Mouse (Mus musculus): ENCODE measurements at regions not wholly inside any gene's neighbourhood (a gene's known extent, or its start where the extent isn't known, plus 50 kb on each side); places are given as distances from the start of the nearest gene placed in this dataset.

- TF ChIP-seq CTCF (IDR thresholded peaks at IDR 0.05; ENCODE audit: borderline replicate concordance, control insufficient read depth, extremely low read depth, insufficient read depth, low read length, poor library complexity) (no peak), POLR2A (IDR thresholded peaks at IDR 0.05; ENCODE audit: control insufficient read depth, extremely low read depth, insufficient read depth, low read length, poor library complexity) (no peak)
- 43% methylated on average over 5 of the region's 5 CpGs for WGBS
- H3K4me1 ChIP-seq (replicated peaks; ENCODE audit: control insufficient read depth, insufficient read depth, low read length): peaks cover 21% of the 10 kb centered on the region
- H3K27me3 ChIP-seq (ENCODE audit: control insufficient read depth, insufficient read depth, low read length): no peaks in the 10 kb centered on the region
- H3K27ac ChIP-seq (ENCODE audit: control insufficient read depth, insufficient read depth, low read length): 0 out of 2 replicates have a peak overlapping the region, but pooled peaks have one; percentile 22
- H3K36me3 ChIP-seq (ENCODE audit: control insufficient read depth, insufficient read depth, low read length): no peaks in the 10 kb centered on the region
- no peak overlapping the region for H3K4me3 ChIP-seq (ENCODE audit: control insufficient read depth, insufficient read depth, low read length)
- DNase-seq: no peak
Measured at GRCm38 (mm10) chr13:28781660-28782059, 171.9 kb downstream of the Sox4 start.

DNA sequence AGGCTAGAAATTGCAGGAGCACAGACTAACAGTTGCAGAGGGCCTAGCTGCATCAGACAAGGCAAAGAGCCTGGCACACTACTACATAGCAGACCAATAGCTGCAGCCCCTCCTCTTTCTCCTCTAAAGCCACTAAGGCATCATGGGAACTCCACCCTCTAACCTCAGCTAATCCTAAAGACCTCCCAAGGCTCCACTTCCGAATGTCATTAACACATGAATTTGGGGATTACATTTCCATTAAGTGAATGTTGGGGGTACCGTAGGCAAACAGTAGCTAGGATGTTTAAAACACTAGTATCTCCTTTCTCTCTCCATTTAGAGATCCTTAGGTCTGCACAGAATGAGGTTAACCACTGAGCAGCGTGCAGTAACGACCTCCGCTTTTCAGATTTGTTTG lies 173.1 kb downstream of the Sox4 start:
- no peak for DNase-seq
- WGBS: 55% methylated on average over 5 of the region's 5 CpGs
- Histone ChIP-seq H3K27me3 (ENCODE audit: control insufficient read depth, insufficient read depth, low read length) (no peaks in the 10 kb centered on the region), H3K36me3 (ENCODE audit: control insufficient read depth, insufficient read depth, low read length) (no peaks in the 10 kb centered on the region), H3K4me3 (ENCODE audit: control insufficient read depth, insufficient read depth, low read length) (no peak overlapping the region), H3K27ac (ENCODE audit: control insufficient read depth, insufficient read depth, low read length) (no peak overlapping the region), H3K4me1 (replicated peaks; ENCODE audit: control insufficient read depth, insufficient read depth, low read length) (peaks cover 24% of the 10 kb centered on the region)
- TF ChIP-seq CTCF (IDR thresholded peaks at IDR 0.05; ENCODE audit: borderline replicate concordance, control insufficient read depth, extremely low read depth, insufficient read depth, low read length, poor library complexity) (no peak), POLR2A (IDR thresholded peaks at IDR 0.05; ENCODE audit: control insufficient read depth, extremely low read depth, insufficient read depth, low read length, poor library complexity) (no peak)

- Histone ChIP-seq H3K27ac (ENCODE audit: control insufficient read depth, insufficient read depth, low read length) (no peak overlapping the region), H3K36me3 (ENCODE audit: control insufficient read depth, insufficient read depth, low read length) (no peaks in the 10 kb centered on the region), H3K4me3 (ENCODE audit: control insufficient read depth, insufficient read depth, low read length) (no peak overlapping the region), H3K4me1 (replicated peaks; ENCODE audit: control insufficient read depth, insufficient read depth, low read length) (peaks cover 31% of the 10 kb centered on the region), H3K27me3 (ENCODE audit: control insufficient read depth, insufficient read depth, low read length) (no peaks in the 10 kb centered on the region)
- WGBS: 85% methylated on average over 7 of the region's 7 CpGs
- TF ChIP-seq POLR2A (IDR thresholded peaks at IDR 0.05; ENCODE audit: control insufficient read depth, extremely low read depth, insufficient read depth, low read length, poor library complexity) (no peak), CTCF (IDR thresholded peaks at IDR 0.05; ENCODE audit: borderline replicate concordance, control insufficient read depth, extremely low read depth, insufficient read depth, low read length, poor library complexity) (no peak)
- no peak for DNase-seq
Measured at GRCm38 (mm10) chr13:28775142-28775815, 178.2 kb downstream of the Sox4 start.

DNA sequence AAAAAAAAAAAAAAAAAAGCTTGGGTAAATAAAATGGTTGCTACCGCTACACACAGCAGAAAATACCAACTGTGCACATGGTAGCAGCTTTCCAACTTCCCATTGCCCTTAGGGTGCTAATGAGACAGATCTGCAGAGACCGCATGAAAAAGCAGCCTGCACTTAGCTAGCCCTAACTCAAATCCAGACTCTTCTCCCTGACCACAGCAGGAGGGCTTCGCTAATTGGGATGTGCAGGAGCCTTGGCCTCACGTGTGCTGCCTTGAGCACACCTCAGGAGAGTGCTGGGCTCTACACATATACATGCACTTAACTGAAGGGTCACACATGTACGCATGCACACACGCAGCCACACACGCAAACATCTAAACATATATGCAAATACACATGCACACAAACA lies 178.9 kb downstream of the Sox4 start:
- Histone ChIP-seq H3K4me1 (replicated peaks; ENCODE audit: control insufficient read depth, insufficient read depth, low read length) (peaks cover 30% of the 10 kb centered on the region), H3K36me3 (ENCODE audit: control insufficient read depth, insufficient read depth, low read length) (no peaks in the 10 kb centered on the region), H3K4me3 (ENCODE audit: control insufficient read depth, insufficient read depth, low read length) (no peak overlapping the region), H3K27me3 (ENCODE audit: control insufficient read depth, insufficient read depth, low read length) (no peaks in the 10 kb centered on the region), H3K27ac (ENCODE audit: control insufficient read depth, insufficient read depth, low read length) (no peak overlapping the region)
- no peak for TF ChIP-seq POLR2A (IDR thresholded peaks at IDR 0.05; ENCODE audit: control insufficient read depth, extremely low read depth, insufficient read depth, low read length, poor library complexity)
- TF ChIP-seq CTCF (IDR thresholded peaks at IDR 0.05; ENCODE audit: borderline replicate concordance, control insufficient read depth, extremely low read depth, insufficient read depth, low read length, poor library complexity): no peak
- no peak for DNase-seq
- WGBS: 91% methylated on average over 7 of the region's 7 CpGs

- peaks cover 30% of the 10 kb centered on the region for H3K4me1 ChIP-seq (replicated peaks; ENCODE audit: control insufficient read depth, insufficient read depth, low read length)
- peak; percentile 25 for DNase-seq
- WGBS: 44% methylated on average over 2 of the region's 2 CpGs
- TF ChIP-seq POLR2A (IDR thresholded peaks at IDR 0.05; ENCODE audit: control insufficient read depth, extremely low read depth, insufficient read depth, low read length, poor library complexity) (no peak), CTCF (IDR thresholded peaks at IDR 0.05; ENCODE audit: borderline replicate concordance, control insufficient read depth, extremely low read depth, insufficient read depth, low read length, poor library complexity) (no peak)
- no peak overlapping the region for H3K27ac ChIP-seq (ENCODE audit: control insufficient read depth, insufficient read depth, low read length)
- no peaks in the 10 kb centered on the region for H3K36me3 ChIP-seq (ENCODE audit: control insufficient read depth, insufficient read depth, low read length)
- no peaks in the 10 kb centered on the region for H3K27me3 ChIP-seq (ENCODE audit: control insufficient read depth, insufficient read depth, low read length)
- no peak overlapping the region for H3K4me3 ChIP-seq (ENCODE audit: control insufficient read depth, insufficient read depth, low read length)
Measured at GRCm38 (mm10) chr13:28773466-28773865, 180.0 kb downstream of the Sox4 start.

- no peaks in the 10 kb centered on the region for H3K36me3 ChIP-seq (ENCODE audit: control insufficient read depth, insufficient read depth, low read length)
- TF ChIP-seq CTCF (IDR thresholded peaks at IDR 0.05; ENCODE audit: borderline replicate concordance, control insufficient read depth, extremely low read depth, insufficient read depth, low read length, poor library complexity): no peak
- no peak for TF ChIP-seq POLR2A (IDR thresholded peaks at IDR 0.05; ENCODE audit: control insufficient read depth, extremely low read depth, insufficient read depth, low read length, poor library complexity)
- DNase-seq: no peak
- peak overlapping the region; percentile 34; the same call in 1 of the 2 replicates for H3K27ac ChIP-seq (ENCODE audit: control insufficient read depth, insufficient read depth, low read length)
- H3K4me1 ChIP-seq (replicated peaks; ENCODE audit: control insufficient read depth, insufficient read depth, low read length): peaks cover 21% of the 10 kb centered on the region
- WGBS: 66% methylated on average over 13 of the region's 13 CpGs
- H3K4me3 ChIP-seq (ENCODE audit: control insufficient read depth, insufficient read depth, low read length): no peak overlapping the region
- H3K27me3 ChIP-seq (ENCODE audit: control insufficient read depth, insufficient read depth, low read length): no peaks in the 10 kb centered on the region
Measured at GRCm38 (mm10) chr13:28770531-28770930, 183.0 kb downstream of the Sox4 start.

Data from thymus, adult 2 months (tissue).